Comparison of ENCODE assay signal across 8 mouse cellular contexts in the genomic region with DNA sequence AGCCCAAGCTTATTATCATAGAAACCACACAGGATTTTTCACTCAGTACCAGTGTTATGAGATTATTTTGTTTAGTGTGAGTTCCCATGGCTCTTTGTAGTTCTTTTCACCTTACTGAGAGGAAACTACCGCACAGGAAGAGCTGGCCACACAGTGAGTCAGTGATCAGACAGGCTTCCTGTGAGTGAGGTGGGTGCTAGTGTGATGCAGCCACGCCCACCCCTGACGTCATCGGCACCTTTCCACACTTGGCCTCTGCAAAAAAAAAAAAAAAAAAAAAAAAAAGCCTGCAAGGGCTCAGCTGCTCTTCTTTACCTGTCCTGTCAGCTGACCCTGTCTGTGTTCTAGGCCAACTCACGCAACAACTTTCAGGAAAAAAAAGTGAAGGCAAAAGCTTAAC. TPM values are rescaled to one million over a fixed set of nuclear protein-coding genes. Genes with fewer than 3 reads are reported as not detected.
DNase-seq lines count a peak whose midpoint lies in the region; ATAC-seq lines count a peak whose summit lies in the region.

No protein-coding gene starts in this region.

- ATAC-seq in megakaryocyte, adult 5-6 weeks (ENCODE audit: poor library complexity, severe bottlenecking) = peak; percentile 92

- peak; percentile 16 for DNase-seq in adrenal gland, postnatal 10 days
- DNase-seq in adrenal gland, adult 8-10 months = no peak
- DNase-seq in NIH3T3 (ENCODE audit: low read depth) = peak; percentile 17
- DNase-seq in heart, postnatal 14 days = peak; percentile 26 to 29
- DNase-seq in thymus, postnatal 4 days = peak; percentile 95
- DNase-seq in layer of hippocampus, postnatal 25 days (ENCODE audit: extremely low spot score in 1 of 2, low spot score in 1 of 2) = no peak
- DNase-seq in ovary, postnatal 36 days (ENCODE audit: low spot score) = no peak

- intact Hi-C loops in heart, postnatal 14 days (cut with DNase I) = no loop called here

RNA-seq across cellular contexts. Expression of gene Fasl, which starts 21.6 kb away (rescaled TPM):
- not detected for total RNA-seq in adrenal gland, postnatal 10 days (2021)
- 1 to 10 TPM in 1 of 4 experiments, under 1 TPM in 1, not detected in 2; 0.35 to 1.4 TPM for total RNA-seq in adrenal gland, adult 8-10 months (2022)
- total RNA-seq in heart, postnatal 14 days (2021) = not detected
- total RNA-seq in megakaryocyte, adult 5-6 weeks (2015) = 1.2 and 1.3 TPM in 2 replicates
- total RNA-seq in megakaryocyte, adult 5-6 weeks (2017) = 1.5 and 1.8 TPM in 2 replicates
- under 1 TPM; 0.12 to 0.19 TPM for total RNA-seq in layer of hippocampus, postnatal 25 days (2021)

Comparison
In these comparisons a context has a peak if more than half of its experiments do, and no peak if none do; other contexts are left out.
1. DNase-seq: peak in adrenal gland, postnatal 10 days (single experiment), NIH3T3 (single experiment), heart, postnatal 14 days (2 of 2) and thymus, postnatal 4 days (single experiment); none in adrenal gland, adult 8-10 months (single experiment), layer of hippocampus, postnatal 25 days (0 of 2) and ovary, postnatal 36 days (single experiment).